Mouse (Mus musculus) cerebellum, adult 11-12 months (tissue): ENCODE measurements at regions not wholly inside any gene's neighbourhood (a gene's known extent, or its start where the extent isn't known, plus 50 kb on each side); places are given as distances from the start of the nearest gene placed in this dataset.

ENCODE experiments used
- DNase-seq: peaks from one replicate; pipeline ENCODE4 v3.0.0; 2022

- peak; percentile 2 for DNase-seq
Measured at GRCm38 (mm10) chr1:174999265-175000200, 77.9 kb upstream of the Grem2 start.

- DNase-seq, result no peak
Measured at GRCm38 (mm10) chr1:174992520-174992919, 70.9 kb upstream of the Grem2 start.

- no peak for DNase-seq
Measured at GRCm38 (mm10) chr1:174988590-174988989, 67.0 kb upstream of the Grem2 start.

- no peak for DNase-seq
Measured at GRCm38 (mm10) chr1:174971895-174972294, 50.3 kb upstream of the Grem2 start.
